Mouse (Mus musculus) layer of hippocampus, adult 11-12 months (tissue): ENCODE measurements around the gene Usp12.

ENCODE experiments used
- DNase-seq: peaks from one replicate; pipeline ENCODE4 v3.0.0; 2022; ENCODE audit warnings: low spot score

Gene Usp12

GRCm38 (mm10) chr5:146798031-146798430, 3.2 kb upstream of the Usp12 start:
- no peak for DNase-seq

GRCm38 (mm10) chr5:146795728-146796127, 922 bp upstream of the Usp12 start:
- DNase-seq, result peak; percentile 58

- DNase-seq, result peak; percentile 47
These were observed 538 bp downstream of the Usp12 start for GRCm38 (mm10) chr5:146794084-146794852.

- no peak for DNase-seq
These were observed 1.1 kb downstream of the Usp12 start for GRCm38 (mm10) chr5:146793630-146794083.

- no peak for DNase-seq
These were observed 2.5 kb downstream of the Usp12 start for GRCm38 (mm10) chr5:146792140-146792791.

GRCm38 (mm10) chr5:146790944-146791343, 3.9 kb downstream of the Usp12 start:
- no peak for DNase-seq

- DNase-seq, result no peak
These were observed 5.4 kb downstream of the Usp12 start for GRCm38 (mm10) chr5:146789413-146789812.

- DNase-seq, result no peak
These were observed 8.7 kb downstream of the Usp12 start for GRCm38 (mm10) chr5:146786123-146786522.

GRCm38 (mm10) chr5:146783891-146784290, 10.9 kb downstream of the Usp12 start:
- no peak for DNase-seq

GRCm38 (mm10) chr5:146783300-146783699, 11.5 kb downstream of the Usp12 start:
- no peak for DNase-seq

- no peak for DNase-seq
These were observed 13.1 kb downstream of the Usp12 start for GRCm38 (mm10) chr5:146781663-146782062.

GRCm38 (mm10) chr5:146779931-146780330, 14.9 kb downstream of the Usp12 start:
- no peak for DNase-seq

GRCm38 (mm10) chr5:146776988-146777639, 17.7 kb downstream of the Usp12 start:
- DNase-seq, result no peak

GRCm38 (mm10) chr5:146771982-146772381, 22.8 kb downstream of the Usp12 start:
- no peak for DNase-seq

GRCm38 (mm10) chr5:146770002-146770848, 24.6 kb downstream of the Usp12 start:
- no peak for DNase-seq

- DNase-seq, result no peak
These were observed 29.0 kb downstream of the Usp12 start for GRCm38 (mm10) chr5:146765791-146766190.

GRCm38 (mm10) chr5:146759159-146759558, 35.6 kb downstream of the Usp12 start:
- no peak for DNase-seq

- no peak for DNase-seq
These were observed 36.9 kb downstream of the Usp12 start for GRCm38 (mm10) chr5:146757921-146758320.

- DNase-seq, result no peak
These were observed 37.5 kb downstream of the Usp12 start for GRCm38 (mm10) chr5:146757316-146757715.

GRCm38 (mm10) chr5:146753181-146753580, 41.6 kb downstream of the Usp12 start:
- DNase-seq, result no peak

- no peak for DNase-seq
These were observed 43.8 kb downstream of the Usp12 start for GRCm38 (mm10) chr5:146750958-146751357.

- no peak for DNase-seq
These were observed 44.5 kb downstream of the Usp12 start for GRCm38 (mm10) chr5:146750273-146750672.
